Mouse (Mus musculus) hindbrain, embryonic 15.5 days (tissue): ENCODE results near the gene Pnma3. TPM values are rescaled to one million over a fixed set of nuclear protein-coding genes. Genes with fewer than 3 reads are reported as not detected.
"Not testable (repeated sequence)": the region's sequence is repeated elsewhere in the genome, so short reads cannot be mapped to it uniquely, and the experiment has no call there.

ENCODE experiments used
- ATAC-seq: fragments of 200-750 bp; cut with Nextera tagmentation; 2 replicates; pipeline ENCODE4 v1.8.0; 2017; ENCODE audit warnings: low read depth, moderate number of reproducible peaks, moderate TSS enrichment; ENCODE audit not compliant: low FRiP score
- H3K27ac ChIP-seq: fragments of 300-500 bp; sonication (generic); replicated peaks from 2 replicates; pipeline ENCODE4 v1.5.1; 2015; ENCODE audit warnings: mild to moderate bottlenecking, inconsistent platforms
- H3K27me3 ChIP-seq: fragments of 300-500 bp; sonication (generic); 2 replicates; pipeline ENCODE4 v1.6.1; 2015; ENCODE audit warnings: control low read depth, inconsistent platforms
- H3K36me3 ChIP-seq: fragments of 300-500 bp; sonication (generic); 2 replicates; pipeline ENCODE4 v1.6.1; 2015; ENCODE audit warnings: control low read depth, inconsistent platforms
- H3K4me1 ChIP-seq: fragments of 300-500 bp; sonication (generic); replicated peaks from 2 replicates; pipeline ENCODE4 v1.6.1; 2015; ENCODE audit warnings: control low read depth, inconsistent platforms
- H3K4me2 ChIP-seq: fragments of 300-500 bp; sonication (generic); 2 replicates; pipeline ENCODE4 v1.6.1; 2015; ENCODE audit warnings: moderate library complexity, mild to moderate bottlenecking, inconsistent platforms
- H3K4me3 ChIP-seq: fragments of 300-500 bp; sonication (generic); 2 replicates; pipeline ENCODE4 v1.5.1; 2015; ENCODE audit warnings: mild to moderate bottlenecking, inconsistent platforms
- H3K9ac ChIP-seq: fragments of 300-500 bp; sonication (generic); 2 replicates; pipeline ENCODE4 v1.6.1; 2015; ENCODE audit warnings: inconsistent platforms
- H3K9me3 ChIP-seq: fragments of 300-500 bp; sonication (generic); 2 replicates; pipeline ENCODE4 v1.6.1; 2016; ENCODE audit warnings: control low read depth, inconsistent platforms
- WGBS: fragments of 180-500 bp; shearing (Covaris S2); methylation state at CpG from one replicate; pipeline ENCODE4 v1.1.7; 2015; 5-methylcytosine and 5-hydroxymethylcytosine counted together
- polyA plus RNA-seq: library from polyadenylated mRNA; unstranded; fragments of >200 nt; fragmentation: Nextera tagmentation; extraction: Ambion mirVana; gene quantifications from 2 replicates; pipeline ENCODE4 v1.2.1, GENCODE M21; 2015

Pnma3 gene
- polyA plus RNA-seq, 1 experiment from 2014 or later, result 4.2 TPM

- H3K4me2 ChIP-seq, H3K27ac ChIP-seq, H3K36me3 ChIP-seq, H3K9me3 ChIP-seq, H3K27me3 ChIP-seq, H3K9ac ChIP-seq, H3K4me1 ChIP-seq, H3K4me3 ChIP-seq, ATAC-seq: not testable (repeated sequence)
- no CpG with 5 or more reads among the region's 7 CpGs for WGBS
These were observed 52.2 kb downstream of the Pnma3 start, which contains the start of gene Gm14685 for GRCm38 (mm10) chrX:73116747-73117146. Gm14685 (plus strand) TSS chrX:73117047.

Other genes with a start within 250 kb of the Pnma3 start
- 3.5 and 4.9 TPM in 2 replicates for gene Gabrq, start 239.6 kb upstream of the Pnma3 start, polyA plus RNA-seq
- 67.1 and 73.8 TPM in 2 replicates for gene Cetn2, start 146.4 kb upstream of the Pnma3 start, polyA plus RNA-seq
- 48.9 and 49.2 TPM in 2 replicates for gene Nsdhl, start 146.2 kb upstream of the Pnma3 start, polyA plus RNA-seq
- gene Zfp185, start 77.4 kb upstream of the Pnma3 start, polyA plus RNA-seq, result 0.79 and 0.87 TPM in 2 replicates
- gene Pnma5, start 27.7 kb upstream of the Pnma3 start, polyA plus RNA-seq, result 0.08 and 0.17 TPM in 2 replicates
- gene Xlr4a, start 17.7 kb downstream of the Pnma3 start, polyA plus RNA-seq, result 0.68 and 0.74 TPM in 2 replicates
- 4.3 and 5.7 TPM in 2 replicates for gene Xlr3a, start 32.3 kb downstream of the Pnma3 start, polyA plus RNA-seq
- 0.52 and 1.2 TPM in 2 replicates for gene Gm14685, start 52.3 kb downstream of the Pnma3 start, polyA plus RNA-seq
- gene Xlr5b, start 84.0 kb downstream of the Pnma3 start, polyA plus RNA-seq, result not detected in 2 replicates
- gene DXBay18, start 84.7 kb downstream of the Pnma3 start, polyA plus RNA-seq, result 0.64 TPM in 1 of 2 replicates, not detected in the other
- not detected in 2 replicates for gene Spin2d, start 112.2 kb downstream of the Pnma3 start, polyA plus RNA-seq
- 15.5 and 18.1 TPM in 2 replicates for gene Xlr3b, start 127.4 kb downstream of the Pnma3 start, polyA plus RNA-seq
- gene Xlr4b, start 149.5 kb downstream of the Pnma3 start, polyA plus RNA-seq, result 0.27 and 1.1 TPM in 2 replicates
- gene F8a, start 163.5 kb downstream of the Pnma3 start, polyA plus RNA-seq, result 34.6 and 35.7 TPM in 2 replicates
- gene Xlr4c, start 178.3 kb downstream of the Pnma3 start, polyA plus RNA-seq, result 0.43 and 0.49 TPM in 2 replicates
- 0.25 and 0.28 TPM in 2 replicates for gene Xlr3c, start 200.6 kb downstream of the Pnma3 start, polyA plus RNA-seq
- 0.19 TPM in 1 of 2 replicates, not detected in the other for gene Xlr5a, start 228.2 kb downstream of the Pnma3 start, polyA plus RNA-seq
- not detected in 2 replicates for gene Xlr5c, start 228.2 kb downstream of the Pnma3 start, polyA plus RNA-seq